Mouse (Mus musculus) cerebellum, adult 2 months (tissue): Measurements from ENCODE around the gene Tfrc.

Source experiments
- CTCF ChIP-seq: fragments of 200-500 bp; IDR thresholded peaks from 2 replicates; pipeline ENCODE4 v1.5.1; 2011; ENCODE audit warnings: low read depth, mild to moderate bottlenecking, control low read depth, low read length, moderate library complexity, borderline replicate concordance; ENCODE audit not compliant: insufficient read depth
- POLR2A ChIP-seq: fragments of 200-500 bp; IDR thresholded peaks from 2 replicates; pipeline ENCODE4 v1.6.1; 2011; ENCODE audit warnings: low read length, control low read depth, borderline replicate concordance; ENCODE audit not compliant: insufficient read depth

GRCm38 (mm10) chr16:32656321-32656720 lies 47.6 kb downstream of the Tfrc start:
- TF ChIP-seq CTCF (no peak), POLR2A (no peak)
